Mouse (Mus musculus): ENCODE results near the gene Raet1e. TPM values are rescaled to one million over a fixed set of nuclear protein-coding genes. Genes with fewer than 3 reads are reported as not detected.
"Not testable (repeated sequence)": the region's sequence is repeated elsewhere in the genome, so short reads cannot be mapped to it uniquely, and the experiment has no call there.

Gene Raet1e
- polyA plus RNA-seq, 1 experiment from 2014 or later: 2.7 TPM

DNA sequence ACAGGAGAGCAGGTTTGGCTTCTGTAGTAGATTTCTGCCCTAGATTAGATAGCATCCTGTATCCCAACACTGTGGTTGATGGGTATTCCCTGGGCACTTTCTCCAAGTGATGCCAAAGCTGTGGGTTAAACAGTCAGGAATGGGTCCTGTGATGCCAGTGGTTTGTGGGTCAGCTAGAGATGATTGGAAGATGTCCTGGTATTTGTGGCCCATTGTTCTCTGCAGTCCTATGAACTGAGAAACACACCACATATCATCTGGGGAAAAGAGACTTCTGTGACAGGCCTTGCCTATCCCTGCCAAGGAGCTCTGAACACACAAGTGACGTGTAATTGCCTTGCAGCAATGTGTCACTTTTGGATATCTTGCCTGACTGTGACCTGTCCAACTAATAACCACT is 8.7 kb downstream of the Raet1e start:
- not testable (repeated sequence) for H3K27ac ChIP-seq; H3K4me2 ChIP-seq; H3K4me3 ChIP-seq; ATAC-seq (replicated peaks; ENCODE audit: insufficient number of reproducible peaks, insufficient read depth, low FRiP score, low read depth); H3K9me3 ChIP-seq (replicated peaks); H3K36me3 ChIP-seq; H3K27me3 ChIP-seq; H3K4me1 ChIP-seq (replicated peaks); H3K9ac ChIP-seq
- WGBS: 79% methylated on average over 1 of the region's 1 CpGs

DNA sequence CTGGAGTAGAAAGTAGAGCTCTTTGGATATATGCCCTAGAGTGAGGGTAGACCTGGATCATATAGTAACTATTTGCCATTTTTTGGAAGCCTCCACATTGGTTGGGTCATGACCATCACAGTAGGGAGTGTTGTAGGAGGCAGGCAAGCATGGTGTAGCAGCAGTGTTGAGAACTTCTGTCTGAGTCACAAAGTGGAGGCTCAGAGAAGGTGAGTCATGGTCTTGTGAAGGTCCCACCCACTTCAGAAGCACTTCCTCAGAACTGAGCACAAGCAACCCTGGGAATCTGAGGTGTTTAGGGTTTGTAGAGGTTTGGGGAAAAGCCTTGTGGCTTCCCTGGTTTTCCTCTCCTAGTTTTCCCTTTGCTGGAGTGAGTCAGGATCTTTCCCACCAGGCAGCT is 10.7 kb downstream of the Raet1e start:
- not testable (repeated sequence) for H3K4me1 ChIP-seq (replicated peaks); H3K27me3 ChIP-seq; H3K9me3 ChIP-seq (replicated peaks); H3K4me2 ChIP-seq; H3K36me3 ChIP-seq; H3K4me3 ChIP-seq; H3K27ac ChIP-seq; H3K9ac ChIP-seq; ATAC-seq (replicated peaks; ENCODE audit: insufficient number of reproducible peaks, insufficient read depth, low FRiP score, low read depth)

DNA sequence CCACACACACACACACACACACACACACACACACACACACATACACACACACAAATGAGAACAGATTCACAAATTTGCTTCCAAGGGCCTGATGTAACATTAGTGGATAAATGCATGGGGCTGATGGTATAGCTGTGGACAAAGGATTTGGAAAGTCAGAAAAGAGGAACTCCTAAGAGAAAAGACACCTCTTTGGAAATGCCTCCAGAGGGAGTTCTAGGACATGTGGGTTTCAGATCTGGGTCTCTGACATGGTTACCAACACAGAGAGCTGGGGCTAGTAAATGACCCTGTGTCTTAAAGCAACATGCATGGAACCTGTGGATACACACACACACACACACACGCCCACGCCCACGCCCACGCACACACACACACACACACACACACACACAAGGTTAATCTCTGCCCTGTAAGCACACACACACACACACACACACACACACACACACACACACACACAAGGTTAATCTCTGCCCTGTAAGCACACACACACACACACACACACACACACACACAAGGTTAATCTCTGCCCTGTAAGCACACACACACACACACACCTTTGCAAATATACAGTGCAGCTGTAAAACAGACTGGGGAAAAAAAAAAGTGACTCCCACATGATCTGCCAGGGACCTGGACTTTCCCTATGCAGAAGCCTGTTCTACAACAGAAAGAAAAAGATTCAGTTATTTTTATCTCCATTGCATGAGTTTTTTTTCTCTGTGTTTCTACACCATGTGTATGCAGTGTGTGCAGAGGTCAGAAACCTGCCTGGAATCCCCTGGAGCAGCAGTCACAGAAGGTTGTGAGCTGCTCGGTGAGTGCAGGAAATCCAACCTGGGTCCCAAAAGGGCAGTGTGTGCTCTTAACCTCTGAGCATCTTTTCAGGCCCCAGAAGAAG is 14.3 kb downstream of the Raet1e start:
- H3K27me3 ChIP-seq; H3K27ac ChIP-seq; ATAC-seq (replicated peaks; ENCODE audit: insufficient number of reproducible peaks, insufficient read depth, low FRiP score, low read depth); H3K9ac ChIP-seq; H3K4me1 ChIP-seq (replicated peaks); H3K36me3 ChIP-seq; H3K9me3 ChIP-seq (replicated peaks): not testable (repeated sequence)
- WGBS: 43% methylated on average over 5 of the region's 5 CpGs
- 0 out of 2 replicates have a peak overlapping the region, but pooled peaks have one; percentile 19 for H3K4me3 ChIP-seq
- peak overlapping the region; percentile 48 for H3K4me2 ChIP-seq

GRCm38 (mm10) chr10:22173335-22174189 is 15.2 kb downstream of the Raet1e start:
- not testable (repeated sequence) for H3K9ac ChIP-seq; H3K27ac ChIP-seq; H3K9me3 ChIP-seq (replicated peaks); H3K27me3 ChIP-seq; H3K4me1 ChIP-seq (replicated peaks); H3K36me3 ChIP-seq
- 13% methylated on average over 13 of the region's 17 CpGs for WGBS
- ATAC-seq (replicated peaks; ENCODE audit: insufficient number of reproducible peaks, insufficient read depth, low FRiP score, low read depth): peak; percentile 55; the same call in 1 of the 2 replicates
- Histone ChIP-seq H3K4me3 (0 out of 2 replicates have a peak overlapping the region, but pooled peaks have one; percentile 19), H3K4me2 (peak overlapping the region; percentile 48)

DNA sequence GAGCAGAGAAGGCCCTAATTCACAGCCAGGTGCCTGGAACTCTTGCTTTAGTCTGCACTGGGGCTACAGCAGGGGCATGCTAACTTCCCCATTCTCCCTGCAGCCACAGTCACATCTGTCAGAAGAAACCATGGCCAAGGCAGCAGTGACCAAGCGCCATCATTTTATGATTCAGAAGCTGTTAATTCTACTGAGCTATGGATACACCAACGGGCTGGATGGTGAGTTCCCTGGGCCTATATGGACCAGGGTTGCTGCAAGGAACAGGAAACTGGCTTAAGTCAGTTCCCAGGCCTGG is 15.8 kb downstream of the Raet1e start:
- H3K4me3 ChIP-seq; H3K27me3 ChIP-seq; H3K27ac ChIP-seq; H3K4me2 ChIP-seq; ATAC-seq (replicated peaks; ENCODE audit: insufficient number of reproducible peaks, insufficient read depth, low FRiP score, low read depth); H3K9ac ChIP-seq; H3K36me3 ChIP-seq; H3K4me1 ChIP-seq (replicated peaks); H3K9me3 ChIP-seq (replicated peaks): not testable (repeated sequence)
- WGBS: 70% methylated on average over 2 of the region's 2 CpGs

DNA sequence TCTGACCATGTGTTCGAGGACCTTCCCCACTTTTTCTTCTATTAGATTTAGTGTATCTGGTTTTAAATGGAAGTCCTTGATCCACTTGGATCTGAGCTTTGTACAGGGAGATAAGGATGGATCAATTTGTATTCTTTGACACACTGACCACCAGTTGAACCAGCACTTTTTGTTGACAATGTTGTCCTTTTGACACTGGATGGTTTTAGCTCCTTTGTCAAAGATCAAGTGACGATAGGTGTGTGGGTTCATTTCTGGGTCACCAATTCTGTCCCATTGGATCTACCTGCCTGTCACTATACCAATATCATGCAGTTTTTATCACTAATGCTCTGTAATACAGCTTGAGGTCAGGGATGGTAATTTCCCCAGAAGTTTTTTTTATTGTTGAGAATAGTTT is 18.1 kb downstream of the Raet1e start:
- WGBS: 77% methylated on average over 2 of the region's 2 CpGs
- not testable (repeated sequence) for H3K27ac ChIP-seq; H3K4me3 ChIP-seq; H3K27me3 ChIP-seq; H3K9ac ChIP-seq; H3K4me1 ChIP-seq (replicated peaks); H3K36me3 ChIP-seq; H3K9me3 ChIP-seq (replicated peaks); H3K4me2 ChIP-seq; ATAC-seq (replicated peaks; ENCODE audit: insufficient number of reproducible peaks, insufficient read depth, low FRiP score, low read depth)

- H3K9me3 ChIP-seq (replicated peaks); H3K4me1 ChIP-seq (replicated peaks); H3K27me3 ChIP-seq; H3K9ac ChIP-seq; H3K36me3 ChIP-seq; H3K27ac ChIP-seq; H3K4me3 ChIP-seq; H3K4me2 ChIP-seq: not testable (repeated sequence)
- 2% methylated on average over 8 of the region's 10 CpGs for whole genome bisulfite sequencing
- peak; percentile 31; the same call in 1 of the 2 replicates for ATAC-seq (replicated peaks; ENCODE audit: insufficient number of reproducible peaks, insufficient read depth, low FRiP score, low read depth)
Measured at GRCm38 (mm10) chr10:22191035-22191434, 32.7 kb downstream of the Raet1e start.

DNA sequence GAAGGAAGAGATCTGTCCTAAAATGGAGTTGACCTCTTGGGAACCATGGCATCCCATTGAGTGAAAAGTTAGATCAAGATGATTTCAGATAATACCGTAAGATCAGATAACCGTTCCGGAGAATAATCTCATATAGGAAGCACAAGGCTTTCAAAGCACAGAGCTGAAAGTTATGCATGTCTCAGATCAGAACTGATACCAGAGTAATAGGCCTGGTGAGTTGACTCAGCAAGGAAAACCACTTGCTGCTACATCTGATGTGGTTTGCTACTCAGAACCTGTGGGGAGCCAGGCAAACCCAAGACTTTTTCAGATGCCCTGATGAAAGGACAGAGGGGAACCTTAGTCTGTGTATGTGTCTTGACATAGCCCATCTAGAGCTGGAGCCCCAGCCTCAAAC is 43.0 kb downstream of the Raet1e start:
- H3K9ac ChIP-seq; H3K27me3 ChIP-seq; H3K36me3 ChIP-seq; H3K27ac ChIP-seq; H3K4me3 ChIP-seq; H3K9me3 ChIP-seq (replicated peaks); H3K4me2 ChIP-seq; ATAC-seq (replicated peaks; ENCODE audit: insufficient number of reproducible peaks, insufficient read depth, low FRiP score, low read depth); H3K4me1 ChIP-seq (replicated peaks): not testable (repeated sequence)
- WGBS: no CpG with 5 or more reads among the region's 3 CpGs

DNA sequence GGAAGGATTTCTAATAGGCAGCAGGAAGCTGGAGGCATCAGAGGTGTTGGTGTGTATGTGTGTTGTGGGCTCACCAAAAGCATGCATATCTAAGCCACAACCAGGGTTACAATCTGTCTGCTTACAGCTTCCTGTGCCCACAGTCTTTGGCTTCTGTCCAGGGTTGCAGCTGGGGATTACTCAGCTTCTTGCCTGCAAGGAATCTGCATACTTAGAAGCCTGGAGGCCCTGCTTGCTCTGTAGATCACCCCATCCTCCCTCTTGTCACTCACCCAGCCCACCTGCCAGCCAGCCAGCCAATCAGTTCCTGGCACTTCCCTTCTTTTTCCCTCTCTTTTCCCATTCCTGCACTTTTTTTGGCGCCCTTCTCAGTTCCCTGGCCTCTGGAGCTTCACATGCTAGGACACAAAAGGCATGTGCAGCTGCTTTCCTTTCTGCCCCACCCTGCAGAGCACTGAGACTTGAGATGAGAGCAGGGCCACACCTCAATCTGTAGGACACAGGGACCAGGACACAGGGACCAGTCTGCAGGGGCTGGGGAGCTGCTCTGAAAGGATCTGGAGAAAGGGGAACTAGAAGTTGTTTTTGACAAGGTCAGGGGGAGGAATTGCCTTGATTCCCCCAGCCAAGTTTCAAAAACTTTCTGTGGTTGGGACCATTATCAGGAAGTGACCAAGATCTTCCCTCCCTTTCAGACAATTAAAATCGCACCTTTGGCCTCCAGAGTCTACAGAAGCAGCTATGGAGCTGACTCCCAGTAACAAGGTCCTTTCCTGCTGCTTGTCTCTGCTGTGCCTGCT is 44.6 kb downstream of the Raet1e start:
- H3K36me3 ChIP-seq; H3K9me3 ChIP-seq (replicated peaks); H3K4me3 ChIP-seq; H3K4me1 ChIP-seq (replicated peaks); H3K9ac ChIP-seq; H3K27ac ChIP-seq; H3K27me3 ChIP-seq; ATAC-seq (replicated peaks; ENCODE audit: insufficient number of reproducible peaks, insufficient read depth, low FRiP score, low read depth); H3K4me2 ChIP-seq: not testable (repeated sequence)
- no CpG with 5 or more reads among the region's 2 CpGs for WGBS

GRCm38 (mm10) chr10:22206443-22206842 is 48.1 kb downstream of the Raet1e start:
- ATAC-seq (replicated peaks; ENCODE audit: insufficient number of reproducible peaks, insufficient read depth, low FRiP score, low read depth); H3K4me3 ChIP-seq; H3K27me3 ChIP-seq; H3K4me2 ChIP-seq; H3K27ac ChIP-seq; H3K9me3 ChIP-seq (replicated peaks); H3K4me1 ChIP-seq (replicated peaks); H3K36me3 ChIP-seq; H3K9ac ChIP-seq: not testable (repeated sequence)
- WGBS: 55% methylated on average over 1 of the region's 1 CpGs

GRCm38 (mm10) chr10:22212012-22212696 is 53.8 kb downstream of the Raet1e start:
- not testable (repeated sequence) for H3K36me3 ChIP-seq; H3K9me3 ChIP-seq (replicated peaks); H3K4me2 ChIP-seq; H3K4me3 ChIP-seq; H3K27me3 ChIP-seq; H3K4me1 ChIP-seq (replicated peaks); H3K27ac ChIP-seq; H3K9ac ChIP-seq
- ATAC-seq (replicated peaks; ENCODE audit: insufficient number of reproducible peaks, insufficient read depth, low FRiP score, low read depth): peak; percentile 67
- WGBS: 5% methylated on average over 8 of the region's 11 CpGs
